Mouse (Mus musculus) embryonic facial prominence, embryonic 14.5 days (tissue): ENCODE measurements around the gene Trim60. TPM values are rescaled to one million over a fixed set of nuclear protein-coding genes. Genes with fewer than 3 reads are reported as not detected.

ENCODE experiments used
- ATAC-seq: fragments of 200-750 bp; cut with Nextera tagmentation; 2 replicates; pipeline ENCODE4 v1.8.0; 2017; ENCODE audit warnings: low read depth, moderate number of reproducible peaks, moderate TSS enrichment
- DNase-seq: peaks from one replicate; pipeline ENCODE4 v3.0.0-alpha.2; 2015; ENCODE audit warnings: low spot score
- H3K27ac ChIP-seq: fragments of 300-500 bp; sonication (generic); replicated peaks from 2 replicates; pipeline ENCODE4 v1.5.1; 2014; ENCODE audit warnings: low read depth, mild to moderate bottlenecking, low read length, moderate library complexity
- H3K27me3 ChIP-seq: fragments of 300-500 bp; sonication (generic); replicated peaks from 2 replicates; pipeline ENCODE4 v1.6.1; 2014; ENCODE audit warnings: low read length; ENCODE audit not compliant: control insufficient read depth, insufficient read depth
- H3K36me3 ChIP-seq: fragments of 300-500 bp; sonication (generic); 2 replicates; pipeline ENCODE4 v1.6.1; 2014; ENCODE audit warnings: low read length, mixed read lengths; ENCODE audit not compliant: control insufficient read depth, insufficient read depth
- H3K4me1 ChIP-seq: fragments of 300-500 bp; sonication (generic); 2 replicates; pipeline ENCODE4 v1.6.1; 2014; ENCODE audit warnings: antibody characterized with exemption, low read length; ENCODE audit not compliant: control insufficient read depth, insufficient read depth
- H3K4me2 ChIP-seq: fragments of 300-500 bp; sonication (generic); 2 replicates; pipeline ENCODE4 v1.6.1; 2014; ENCODE audit warnings: low read depth, mild to moderate bottlenecking, low read length, moderate library complexity, mixed read lengths
- H3K4me3 ChIP-seq: fragments of 300-500 bp; sonication (generic); 2 replicates; pipeline ENCODE4 v1.5.1; 2014; ENCODE audit warnings: low read depth, mild to moderate bottlenecking, low read length
- H3K9ac ChIP-seq: fragments of 300-500 bp; sonication (generic); 2 replicates; pipeline ENCODE4 v1.6.1; 2014; ENCODE audit warnings: low read depth, mild to moderate bottlenecking, low read length, moderate library complexity, mixed read lengths
- H3K9me3 ChIP-seq: fragments of 300-500 bp; sonication (generic); 2 replicates; pipeline ENCODE4 v1.6.1; 2016; ENCODE audit warnings: low read length; ENCODE audit not compliant: control insufficient read depth
- WGBS: fragments of 180-500 bp; shearing (Covaris S2); extraction: QIAGEN DNeasy Blood & Tissue Kit; methylation state at CpG from one replicate; pipeline ENCODE4 v1.1.7; 2014; 5-methylcytosine and 5-hydroxymethylcytosine counted together
- polyA plus RNA-seq: library from polyadenylated mRNA; unstranded; fragments of >200 nt; fragmentation: Nextera tagmentation; extraction: Ambion mirVana; gene quantifications from 2 replicates; pipeline ENCODE4 v1.2.1, GENCODE M21; 2014

Trim60 gene
- polyA plus RNA-seq, 1 experiment from 2014 or later = not detected

DNA sequence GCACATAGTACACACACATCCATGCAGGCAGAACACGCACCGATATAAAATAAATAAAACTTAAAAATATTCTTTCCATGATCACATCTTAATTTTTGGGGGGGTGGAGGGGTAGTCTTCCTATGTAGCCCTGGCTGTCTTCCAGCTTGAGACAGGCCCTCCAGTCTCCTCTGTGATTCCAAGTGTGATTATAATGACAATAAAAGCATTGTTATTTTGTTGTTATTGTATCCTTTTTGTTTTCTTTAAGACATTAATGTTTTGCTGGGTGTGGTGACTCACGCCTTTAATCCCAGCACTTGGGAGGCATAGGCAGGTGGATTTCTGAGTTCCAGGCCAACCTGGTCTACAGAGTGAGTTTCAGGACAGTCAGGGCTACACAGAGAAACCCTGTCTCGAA is 29.4 kb upstream of the Trim60 start:
- 91% methylated on average over 4 of the region's 4 CpGs for WGBS
- Histone ChIP-seq H3K27me3 (no peaks in the 10 kb centered on the region), H3K4me3 (no peak overlapping the region), H3K4me2 (no peak overlapping the region), H3K36me3 (no peaks in the 10 kb centered on the region), H3K9ac (no peak overlapping the region), H3K4me1 (no peaks in the 10 kb centered on the region), H3K9me3 (no peaks in the 10 kb centered on the region), H3K27ac (no peak overlapping the region)
- no peak for DNase-seq
- ATAC-seq = no peak

DNA sequence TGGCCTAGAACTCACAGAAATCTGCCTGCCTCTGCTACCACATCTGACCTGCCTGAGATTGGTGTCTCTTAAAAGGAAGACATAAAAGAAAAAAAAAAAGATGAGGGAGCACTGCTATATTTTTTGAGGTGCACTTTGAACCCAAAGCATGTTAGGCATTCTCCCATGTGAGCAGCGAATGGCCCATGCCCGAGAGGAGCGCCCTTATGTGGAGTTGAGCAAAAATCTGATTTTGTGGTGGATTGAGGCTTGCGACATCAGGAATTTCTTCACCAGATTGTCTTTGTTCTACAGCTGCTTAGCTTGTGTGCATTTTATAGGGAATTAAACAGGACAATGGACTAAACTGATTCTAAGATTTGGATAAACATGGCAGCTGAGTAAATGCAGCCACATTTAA is 28.8 kb upstream of the Trim60 start:
- ATAC-seq (no peak), DNase-seq (no peak)
- H3K27me3 ChIP-seq = no peaks in the 10 kb centered on the region
- WGBS = 90% methylated on average over 4 of the region's 4 CpGs
- H3K4me2 ChIP-seq = no peak overlapping the region
- no peak overlapping the region for H3K27ac ChIP-seq
- no peaks in the 10 kb centered on the region for H3K9me3 ChIP-seq
- H3K4me1 ChIP-seq = no peaks in the 10 kb centered on the region
- no peak overlapping the region for H3K9ac ChIP-seq
- H3K36me3 ChIP-seq = no peaks in the 10 kb centered on the region
- no peak overlapping the region for H3K4me3 ChIP-seq

- Histone ChIP-seq H3K4me2 (no peak overlapping the region), H3K27me3 (no peaks in the 10 kb centered on the region), H3K36me3 (no peaks in the 10 kb centered on the region), H3K4me1 (no peaks in the 10 kb centered on the region), H3K9me3 (no peaks in the 10 kb centered on the region), H3K27ac (no peak overlapping the region), H3K9ac (no peak overlapping the region), H3K4me3 (no peak overlapping the region)
- ATAC-seq = no peak
- DNase-seq = peak; percentile 31
- WGBS = 47% methylated on average over 4 of the region's 5 CpGs
These were observed 28.2 kb upstream of the Trim60 start for GRCm38 (mm10) chr8:65046565-65046964.

DNA sequence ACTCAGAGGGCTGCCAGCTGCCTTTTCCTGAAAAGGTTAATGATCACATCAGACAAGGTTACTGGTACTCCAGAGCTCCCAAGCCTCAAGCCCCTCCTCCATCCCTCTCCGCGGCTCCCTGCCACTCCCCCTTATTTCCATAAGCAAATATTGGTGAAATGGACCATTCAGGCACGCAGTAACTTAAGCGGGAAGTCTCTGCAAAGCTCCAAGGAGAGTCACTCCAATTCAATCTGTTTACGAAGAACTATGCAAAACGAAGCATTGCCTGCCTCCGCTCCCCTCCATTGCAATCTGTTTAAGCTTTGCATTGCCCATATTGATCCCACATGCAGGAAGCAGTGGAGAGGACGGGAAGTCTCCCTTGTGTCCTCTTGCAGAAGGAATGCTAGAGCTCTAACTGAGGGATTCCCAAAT is 18.7 kb upstream of the Trim60 start, which contains the start of gene Apela:
Gene Apela (minus strand): TSS at position 220 of the 417 bp plus-strand sequence.
- H3K4me2 ChIP-seq = peak within 1 kb of the TSS; percentile 57
- no peak within 1 kb of the TSS for H3K9ac ChIP-seq
- DNase-seq (peak; percentile 85), ATAC-seq (peak; percentile 86)
- WGBS = under 1% methylated on average over 8 of the region's 8 CpGs
- H3K9me3 ChIP-seq = no peaks in the 10 kb centered on the region
- H3K27me3 ChIP-seq = no peaks in the 10 kb centered on the region
- H3K27ac ChIP-seq = peak within 1 kb of the TSS; percentile 35
- H3K4me3 ChIP-seq = peak within 1 kb of the TSS; percentile 31
- H3K36me3 ChIP-seq = no peaks in the 10 kb centered on the region
- H3K4me1 ChIP-seq = peaks cover 3% of the 10 kb centered on the region; the same call in 1 of the 2 replicates

GRCm38 (mm10) chr8:65034136-65034535 is 15.8 kb upstream of the Trim60 start:
- WGBS = 50% methylated on average over 2 of the region's 2 CpGs
- H3K4me3 ChIP-seq = no peak overlapping the region
- H3K36me3 ChIP-seq = no peaks in the 10 kb centered on the region
- ATAC-seq = no peak
- DNase-seq = no peak
- peaks cover 3% of the 10 kb centered on the region; the same call in 1 of the 2 replicates for H3K4me1 ChIP-seq
- no peak overlapping the region for H3K27ac ChIP-seq
- H3K9me3 ChIP-seq = no peaks in the 10 kb centered on the region
- H3K9ac ChIP-seq = no peak overlapping the region
- H3K27me3 ChIP-seq = no peaks in the 10 kb centered on the region
- no peak overlapping the region for H3K4me2 ChIP-seq

- H3K36me3 ChIP-seq = no peaks in the 10 kb centered on the region
- WGBS = 82% methylated on average over 13 of the region's 13 CpGs
These were observed 14.7 kb upstream of the Trim60 start for GRCm38 (mm10) chr8:65033056-65033455.

GRCm38 (mm10) chr8:65032107-65032506 is 13.7 kb upstream of the Trim60 start:
- DNase-seq (no peak), ATAC-seq (no peak)
- Histone ChIP-seq H3K4me1 (peaks cover 3% of the 10 kb centered on the region; the same call in 1 of the 2 replicates), H3K4me2 (no peak overlapping the region), H3K27ac (no peak overlapping the region), H3K9me3 (no peaks in the 10 kb centered on the region), H3K4me3 (no peak overlapping the region), H3K27me3 (no peaks in the 10 kb centered on the region), H3K9ac (no peak overlapping the region), H3K36me3 (no peaks in the 10 kb centered on the region)
- WGBS = 86% methylated on average over 1 of the region's 1 CpGs

More at GRCm38 (mm10) chr8:65033056-65033455, 14.7 kb upstream of the Trim60 start:
- Histone ChIP-seq H3K4me2 (no peak overlapping the region), H3K4me3 (no peak overlapping the region), H3K4me1 (peaks cover 3% of the 10 kb centered on the region; the same call in 1 of the 2 replicates), H3K27me3 (no peaks in the 10 kb centered on the region), H3K9ac (no peak overlapping the region), H3K9me3 (no peaks in the 10 kb centered on the region), H3K27ac (no peak overlapping the region)
- DNase-seq (no peak), ATAC-seq (no peak)

DNA sequence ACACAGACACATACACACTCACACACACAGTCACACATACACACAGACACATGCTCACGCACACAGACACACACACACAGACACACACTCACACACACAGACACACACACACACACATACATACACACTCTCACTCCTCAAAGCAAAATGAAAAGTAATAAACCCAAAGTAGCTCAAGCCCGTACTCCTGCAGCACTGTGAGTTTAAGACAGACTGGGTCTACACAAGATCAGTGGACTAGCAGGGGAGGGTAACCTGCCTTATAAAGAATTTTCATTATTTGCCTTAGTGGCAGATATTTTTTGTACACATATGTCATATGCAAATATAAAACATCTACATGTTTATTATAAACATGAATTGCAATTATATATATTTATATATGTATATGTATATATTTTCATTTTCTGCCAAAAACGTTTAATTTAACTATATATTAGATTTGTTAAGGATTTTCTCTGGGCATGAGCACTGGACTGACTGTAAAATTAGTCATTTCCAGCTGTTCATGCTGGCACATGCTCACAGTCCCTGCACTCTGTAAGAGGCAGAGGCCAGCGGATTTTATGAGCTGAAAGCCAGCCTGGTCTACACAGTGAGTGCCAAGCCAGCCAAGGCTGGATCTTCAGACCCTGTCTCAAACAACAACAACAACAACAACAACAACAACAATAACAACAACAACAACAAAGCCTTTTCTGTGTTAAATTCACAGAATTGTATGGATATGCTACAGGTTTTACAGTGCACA is 12.5 kb upstream of the Trim60 start:
- Histone ChIP-seq H3K27me3 (no peaks in the 10 kb centered on the region), H3K36me3 (no peaks in the 10 kb centered on the region), H3K4me2 (no peak overlapping the region), H3K27ac (no peak overlapping the region), H3K4me3 (no peak overlapping the region), H3K4me1 (0 out of 2 replicates have a peak, but pooled peaks cover 3% of the 10 kb centered on the region), H3K9ac (no peak overlapping the region), H3K9me3 (no peaks in the 10 kb centered on the region)
- 66% methylated on average over 4 of the region's 4 CpGs for WGBS
- no peak for ATAC-seq
- DNase-seq = no peak

DNA sequence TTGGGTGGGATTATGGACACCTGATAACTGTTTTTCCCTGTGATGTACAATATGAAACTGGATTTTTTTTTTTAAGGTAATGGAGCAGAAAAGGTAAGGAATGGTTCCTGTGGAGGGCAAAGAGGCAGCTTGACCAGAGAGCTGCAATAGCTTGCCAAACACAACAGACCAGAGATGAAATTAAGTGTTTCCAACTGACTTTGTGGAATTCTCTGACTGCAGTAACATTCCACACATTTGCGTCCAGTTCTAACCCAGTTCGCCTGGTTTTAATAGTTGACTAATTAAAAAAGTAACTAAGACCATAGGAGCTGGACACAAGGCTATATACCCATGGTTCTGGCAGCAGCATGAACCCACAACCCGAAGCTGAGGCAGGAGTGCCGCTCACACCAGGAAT is 11.4 kb upstream of the Trim60 start:
- H3K4me3 ChIP-seq = no peak overlapping the region
- H3K9me3 ChIP-seq = no peaks in the 10 kb centered on the region
- DNase-seq = no peak
- 68% methylated on average over 4 of the region's 4 CpGs for WGBS
- no peak overlapping the region for H3K27ac ChIP-seq
- no peak for ATAC-seq
- no peaks in the 10 kb centered on the region for H3K27me3 ChIP-seq
- no peaks in the 10 kb centered on the region for H3K36me3 ChIP-seq
- H3K9ac ChIP-seq = no peak overlapping the region
- no peaks in the 10 kb centered on the region for H3K4me1 ChIP-seq
- H3K4me2 ChIP-seq = no peak overlapping the region
